Mouse (Mus musculus) lung, postnatal 0 days (tissue): ENCODE results near the gene Ncam1.

ENCODE experiments used
- CTCF ChIP-seq: IDR thresholded peaks from 2 replicates; pipeline ENCODE4 v1.5.1; 2016; ENCODE audit warnings: antibody characterized with exemption, mild to moderate bottlenecking
- EP300 ChIP-seq: IDR thresholded peaks from 2 replicates; pipeline ENCODE4 v1.6.1; 2016; ENCODE audit warnings: antibody characterized with exemption, mild to moderate bottlenecking, control low read depth

GRCm38 (mm10) chr9:49683566-49684273 lies 115.0 kb downstream of the Ncam1 start:
- TF ChIP-seq EP300 (no peak), CTCF (no peak)
